Mouse (Mus musculus) left cerebral cortex, postnatal 25 days (tissue): Measurements from ENCODE around the gene Fam57b. TPM values are rescaled to one million over a fixed set of nuclear protein-coding genes. Genes with fewer than 3 reads are reported as not detected.

ENCODE experiments used
- DNase-seq, 2 experiments: peaks; one replicate each; pipeline ENCODE4 v3.0.0; 2022; ENCODE audit warnings: low spot score in 2 of 2, mixed read lengths in 1 of 2
- intact Hi-C: fragments of 180-260 bp; cut with DNase I; formaldehyde crosslinking; loops from one replicate; pipeline ENCODE4 v1.15.1; 2025
- total RNA-seq, 2 experiments: library from RNA; stranded (reverse); gene quantifications; 2 replicates each; pipeline ENCODE4 v1.2.3; 2021

Fam57b gene
- total RNA-seq, 2 experiments from 2014 or later, result 84.6 to 91.9 TPM

DNA sequence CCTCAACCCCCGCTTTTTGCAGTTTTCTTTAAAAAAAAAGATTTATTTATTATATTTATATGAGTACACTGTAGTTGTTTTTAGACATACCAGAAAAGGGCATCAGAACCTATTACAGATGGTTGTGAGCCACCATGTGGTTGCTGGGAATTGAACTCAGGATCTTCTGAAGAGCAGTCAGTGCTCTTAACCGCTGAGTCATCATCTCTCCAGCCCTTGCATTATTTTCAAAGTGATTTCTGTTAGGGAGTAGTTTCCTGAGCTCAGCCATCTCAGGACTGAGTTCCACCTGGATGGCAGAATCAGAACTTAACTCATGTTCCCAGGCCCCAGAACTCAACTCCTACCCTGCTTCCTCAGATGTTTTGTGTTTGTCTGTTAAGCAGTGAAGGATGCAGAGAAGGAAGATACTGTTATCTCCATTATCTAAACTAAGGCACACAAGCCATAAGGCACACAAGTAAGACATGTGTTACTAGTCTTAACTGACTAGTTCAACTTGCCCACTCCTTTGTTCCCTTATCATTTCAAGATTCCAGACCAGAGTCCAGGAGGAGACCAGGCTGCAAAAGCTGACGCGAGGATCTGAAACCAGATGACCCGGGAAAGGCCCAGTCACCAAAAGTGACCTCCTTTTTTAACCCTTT is 12.4 kb downstream of the Fam57b start:
- intact Hi-C loops, result no loop called here
- DNase-seq, result no peak

- intact Hi-C loops, result no loop called here
- DNase-seq, result no peak
Observed at GRCm38 (mm10) chr7:126815726-126816222, 18.3 kb downstream of the Fam57b start.

DNA sequence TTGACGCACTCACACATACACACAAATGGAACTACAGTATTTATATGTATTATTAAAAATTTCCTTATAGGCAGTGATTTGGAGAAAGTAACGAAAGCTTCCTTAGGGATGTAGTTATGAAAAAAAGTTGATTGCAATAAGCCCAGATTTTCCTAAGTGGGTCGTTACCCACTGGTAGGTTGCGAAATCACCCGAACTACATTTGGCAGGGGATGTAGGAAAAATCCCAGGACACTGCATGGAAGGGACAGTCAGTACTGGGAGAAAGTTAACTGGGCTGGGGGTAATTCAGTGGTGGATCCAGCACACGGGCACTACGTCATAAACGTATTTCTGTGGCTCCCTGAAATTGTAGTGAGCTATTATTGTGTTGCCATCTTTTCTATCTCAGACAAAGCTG is 19.0 kb downstream of the Fam57b start:
- intact Hi-C loops, result no loop called here
- no peak for DNase-seq

- intact Hi-C loops, result no loop called here
Observed at GRCm38 (mm10) chr7:126817595-126817994, 20.1 kb downstream of the Fam57b start.

GRCm38 (mm10) chr7:126818818-126819217 is 21.4 kb downstream of the Fam57b start:
- intact Hi-C loops, result no loop called here
- DNase-seq, result no peak

More at GRCm38 (mm10) chr7:126817595-126817994, 20.1 kb downstream of the Fam57b start:
- no peak for DNase-seq

DNA sequence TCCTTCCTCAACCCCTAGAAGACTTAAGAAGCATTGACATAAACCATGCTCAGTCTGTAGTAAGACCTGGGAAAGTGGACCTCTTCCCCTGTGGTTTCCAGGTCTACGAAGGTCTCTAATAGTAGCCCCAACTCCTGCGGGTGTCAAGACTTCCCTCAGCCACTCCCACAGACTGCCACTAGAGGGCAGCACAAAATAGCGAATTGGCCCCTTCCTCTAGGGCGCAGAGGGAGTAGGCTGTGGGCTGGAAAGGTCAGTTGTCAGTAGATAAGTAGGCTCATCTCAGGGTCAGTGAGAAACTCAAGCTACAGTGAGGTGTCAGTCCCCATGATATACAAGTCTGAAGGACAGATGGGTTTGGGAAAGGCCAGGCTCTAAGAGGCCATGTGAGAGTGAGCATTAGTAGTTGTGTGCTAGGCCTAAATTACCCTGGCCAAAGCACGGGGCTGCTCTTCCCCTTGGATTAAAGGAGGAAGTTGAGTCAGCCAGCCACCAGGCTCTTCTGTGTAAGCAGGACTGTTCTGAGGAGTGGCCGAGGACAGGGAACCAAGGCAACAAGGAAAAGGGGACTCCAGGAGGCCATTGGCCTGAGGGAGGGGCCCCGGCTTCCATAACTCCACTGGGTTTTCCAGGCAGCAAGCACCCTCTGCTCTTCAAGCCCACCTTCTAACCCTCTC is 24.5 kb downstream of the Fam57b start:
- DNase-seq, result peak; percentile 72 to 77
- intact Hi-C loops, result loop anchor here (2.0 to 5.0 kb wide), 3 partner anchors 129 to 289 kb away; partner anchors contain the start of genes Maz and Sez6l2

- intact Hi-C loops, result loop anchor here (2.0 to 5.0 kb wide), 3 partner anchors 128 to 288 kb away; partner anchors contain the start of genes Maz and Sez6l2
- peak in 1 of 2 experiments; percentile 43 for DNase-seq
Observed at GRCm38 (mm10) chr7:126822741-126823140, 25.3 kb downstream of the Fam57b start.

GRCm38 (mm10) chr7:126823202-126823711 is 25.8 kb downstream of the Fam57b start:
- DNase-seq, result peak; percentile 24 to 45
- intact Hi-C loops, result loop anchor here (2.0 to 5.0 kb wide), 3 partner anchors 128 to 288 kb away; partner anchors contain the start of genes Maz and Sez6l2

DNA sequence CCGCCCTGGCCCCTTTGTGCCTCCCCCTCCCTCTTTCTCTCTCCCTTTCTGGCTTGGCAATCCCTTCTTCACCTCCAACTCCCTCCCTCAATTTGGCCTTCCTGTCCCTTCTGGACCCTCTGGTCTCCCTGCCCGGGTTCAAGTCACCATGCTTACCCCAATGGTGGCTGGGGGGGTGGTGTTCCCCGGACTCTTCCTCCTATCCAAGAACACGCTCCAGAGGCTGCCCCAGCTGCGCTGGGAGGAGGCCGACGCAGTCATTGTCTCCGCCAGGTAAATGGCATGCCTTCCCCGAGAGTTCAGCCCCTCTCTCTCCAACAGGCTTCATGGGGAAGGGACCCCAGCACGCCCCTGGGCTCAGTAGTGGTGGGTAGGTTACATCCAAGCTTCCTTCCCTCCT is 26.5 kb downstream of the Fam57b start:
- intact Hi-C loops, result loop anchor here (2.0 to 5.0 kb wide), 4 partner anchors 37 to 287 kb away; partner anchors contain the start of genes Hirip3, Maz and Sez6l2
- no peak for DNase-seq

GRCm38 (mm10) chr7:126825403-126825802 is 27.9 kb downstream of the Fam57b start:
- intact Hi-C loops, result loop anchor here (2.0 kb wide), 1 partner anchor 35 kb away; the partner anchor contains the start of gene Hirip3
- no peak for DNase-seq

- intact Hi-C loops, result loop anchor here (2.0 kb wide), 1 partner anchor 35 kb away; the partner anchor contains the start of gene Hirip3
- DNase-seq, result no peak
Observed at GRCm38 (mm10) chr7:126825952-126826351, 28.5 kb downstream of the Fam57b start.

GRCm38 (mm10) chr7:126831539-126831938 is 34.1 kb downstream of the Fam57b start, which contains the start of gene 4930451I11Rik:
Gene 4930451I11Rik (minus strand): TSS chr7:126831639.
- intact Hi-C loops, result loop anchor here (2.0 to 10.0 kb wide), 2 partner anchors 279 to 353 kb away; no protein-coding TSS in a partner anchor
- DNase-seq, result no peak

GRCm38 (mm10) chr7:126832036-126832598 is 34.6 kb downstream of the Fam57b start:
- peak; percentile 81 to 85 for DNase-seq
- intact Hi-C loops, result loop anchor here (10.0 kb wide), 1 partner anchor 353 kb away; no protein-coding TSS in a partner anchor

GRCm38 (mm10) chr7:126833294-126833693 is 35.8 kb downstream of the Fam57b start:
- DNase-seq, result no peak
- intact Hi-C loops, result loop anchor here (10.0 kb wide), 1 partner anchor 352 kb away; no protein-coding TSS in a partner anchor

- intact Hi-C loops, result no loop called here
- peak in 1 of 2 experiments; percentile 67 for DNase-seq
Observed at GRCm38 (mm10) chr7:126843276-126843675, 45.8 kb downstream of the Fam57b start.

GRCm38 (mm10) chr7:126845516-126845915 is 48.0 kb downstream of the Fam57b start:
- intact Hi-C loops, result no loop called here
- DNase-seq, result no peak

DNA sequence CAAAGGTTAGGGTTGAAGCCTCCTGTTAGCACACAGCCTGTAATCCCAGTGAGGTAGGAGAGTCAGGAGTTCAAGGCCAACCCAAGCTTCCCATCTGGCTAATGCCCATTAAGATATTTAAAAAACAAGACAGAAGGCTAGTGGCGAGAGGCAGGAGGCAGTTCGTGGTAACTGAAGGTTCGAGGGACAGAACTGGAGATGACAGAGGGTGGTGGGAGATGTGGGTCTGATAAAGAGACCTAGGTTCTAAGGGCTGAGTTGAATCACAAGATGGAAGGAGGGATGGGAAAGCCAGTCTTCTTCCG is 49.6 kb downstream of the Fam57b start, which contains the start of gene Doc2a:
Gene Doc2a (plus strand): TSS at position 301 of the 305 bp plus-strand sequence.
- intact Hi-C loops, result no loop called here
- DNase-seq, result no peak

DNA sequence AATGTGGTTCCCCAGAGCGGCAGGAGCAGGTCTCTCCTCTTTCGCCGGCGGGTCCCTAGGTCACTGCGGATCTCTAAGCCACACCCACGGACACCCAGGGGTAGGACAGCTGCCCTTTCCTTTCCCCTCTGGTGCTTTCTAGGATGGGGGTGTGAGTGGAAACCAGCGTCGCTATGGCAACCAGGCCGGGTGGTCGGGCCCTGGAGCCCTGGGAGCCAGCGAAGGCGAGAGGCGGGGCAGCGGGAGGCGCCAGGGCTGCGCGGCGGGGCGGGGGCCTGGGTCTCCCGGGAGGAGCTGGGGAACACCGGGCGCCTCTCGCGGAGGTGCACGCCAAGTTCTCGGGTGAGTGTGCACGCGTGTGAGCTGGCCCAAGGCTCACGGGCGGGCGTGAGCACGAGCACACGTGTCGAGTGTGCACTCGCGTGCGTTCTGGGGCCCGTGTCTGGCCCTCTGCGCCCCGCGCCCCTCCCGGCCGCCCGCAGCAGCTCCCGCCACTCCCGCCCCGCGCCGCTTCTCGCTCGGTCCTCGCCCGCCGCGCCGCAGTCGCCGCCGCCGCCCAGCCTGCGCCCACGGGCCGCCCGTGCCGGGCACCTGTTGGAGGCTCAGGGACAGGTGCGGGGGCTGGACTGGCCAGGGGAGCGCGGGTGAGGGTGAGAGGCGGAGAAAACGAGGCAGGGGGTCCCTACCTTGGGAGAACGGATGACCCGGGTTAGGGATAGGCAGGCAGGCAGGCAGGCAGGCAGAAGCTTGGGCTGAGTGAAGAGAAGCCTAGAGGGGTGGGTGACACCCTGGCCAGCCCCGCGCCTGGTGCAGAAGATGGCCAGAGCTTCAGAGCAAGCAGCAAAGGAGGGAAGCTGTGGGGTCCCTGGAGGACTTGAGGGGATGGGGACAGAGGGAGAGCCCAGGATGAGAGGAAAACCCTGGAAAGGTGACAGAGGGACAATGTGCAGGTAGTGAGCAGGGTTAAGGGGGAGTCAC is 50.2 kb downstream of the Fam57b start:
- intact Hi-C loops, result no loop called here

More for the DNA sequence above, 50.2 kb downstream of the Fam57b start:
- DNase-seq, result no peak
